Mouse (Mus musculus) stomach, postnatal 0 days (tissue): Measurements from ENCODE around the gene Pced1b.

Source experiments
- CTCF ChIP-seq: IDR thresholded peaks from 2 replicates; pipeline ENCODE4 v1.5.1; 2016; ENCODE audit warnings: antibody characterized with exemption, low read depth, mild to moderate bottlenecking, moderate library complexity
- EP300 ChIP-seq: optimal IDR thresholded peaks from 2 replicates; pipeline ENCODE3; 2016; ENCODE audit warnings: antibody characterized with exemption

GRCm38 (mm10) chr15:97373203-97374084 is 126.5 kb downstream of the Pced1b start:
- TF ChIP-seq CTCF = no peak
- no peak for TF ChIP-seq EP300
